Mouse (Mus musculus) heart, adult 2 months (tissue): ENCODE data around the gene Anapc2. TPM values are rescaled to one million over a fixed set of nuclear protein-coding genes. Genes with fewer than 3 reads are reported as not detected.
"Not testable (repeated sequence)": the region's sequence is repeated elsewhere in the genome, so short reads cannot be mapped to it uniquely, and the experiment has no call there.

ENCODE experiments used
- DNase-seq, 2 experiments: peaks; one replicate each; pipeline ENCODE4 v3.0.0; 2021
- H3K27ac ChIP-seq: fragments of 200-600 bp; 2 replicates; pipeline ENCODE4 v1.8.1; 2022
- H3K27me3 ChIP-seq: fragments of 200-500 bp; 2 replicates; pipeline ENCODE4 v1.6.1; 2012; ENCODE audit warnings: mild to moderate bottlenecking, low read length, inconsistent platforms, mixed read lengths; ENCODE audit not compliant: control insufficient read depth, insufficient read depth
- H3K36me3 ChIP-seq: fragments of 200-500 bp; 2 replicates; pipeline ENCODE4 v1.6.1; 2012; ENCODE audit warnings: low read length, inconsistent platforms; ENCODE audit not compliant: control insufficient read depth, insufficient read depth
- H3K4me1 ChIP-seq: fragments of 200-500 bp; 2 replicates; pipeline ENCODE4 v1.6.1; 2011; ENCODE audit warnings: low read length; ENCODE audit not compliant: control insufficient read depth, insufficient read depth
- H3K4me3 ChIP-seq: fragments of 200-600 bp; 2 replicates; pipeline ENCODE4 v1.8.1; 2022
- H3K79me2 ChIP-seq: fragments of 200-500 bp; replicated peaks from 2 replicates; pipeline ENCODE4 v1.6.1; 2012; ENCODE audit warnings: mild to moderate bottlenecking, inconsistent platforms, low read length, moderate library complexity, mixed read lengths; ENCODE audit not compliant: control insufficient read depth, insufficient read depth
- H3K9ac ChIP-seq: fragments of 200-500 bp; 2 replicates; pipeline ENCODE4 v1.6.1; 2012; ENCODE audit warnings: low read depth, mild to moderate bottlenecking, control low read depth, inconsistent platforms, low read length, mixed read lengths
- CTCF ChIP-seq: fragments of 200-600 bp; IDR thresholded peaks from 2 replicates; pipeline ENCODE4 v1.8.1; 2022; ENCODE audit warnings: antibody characterized with exemption, mild to moderate bottlenecking, moderate library complexity
- EP300 ChIP-seq: fragments of 200-500 bp; IDR thresholded peaks from 2 replicates; pipeline ENCODE4 v1.6.1; 2011; ENCODE audit warnings: low read depth, low read length, control low read depth; ENCODE audit not compliant: insufficient read depth
- POLR2A ChIP-seq: fragments of 200-500 bp; IDR thresholded peaks from 2 replicates; pipeline ENCODE4 v1.6.1; 2011; ENCODE audit warnings: mild to moderate bottlenecking, low read depth, low read length, control low read depth; ENCODE audit not compliant: insufficient read depth
- WGBS: fragments of 180-500 bp; shearing (Covaris S2); methylation state at CpG from one replicate; pipeline ENCODE4 v1.1.7; 2018; 5-methylcytosine and 5-hydroxymethylcytosine counted together
- intact Hi-C: fragments of 180-260 bp; cut with DNase I; formaldehyde crosslinking; loops from one replicate; pipeline ENCODE4 v1.15.1; 2025
- polyA plus RNA-seq: library from polyadenylated mRNA; depleted of rRNA; stranded (reverse); fragments of >200 nt; gene quantifications from 2 replicates; pipeline ENCODE4 v1.2.3, GENCODE M21; 2012
- total RNA-seq, 2 experiments: library from RNA; stranded (reverse); gene quantifications; 2 replicates each; pipeline ENCODE4 v1.2.3; 2021

The Anapc2 gene
- total and polyA plus RNA-seq, 3 experiments = 36.0 to 57.2 (median 36.3) TPM

- Histone ChIP-seq H3K9ac (peak within 1 kb of the TSS; percentile 89), H3K79me2 (no peaks in the 10 kb centered on the region), H3K27ac (peak within 1 kb of the TSS; percentile 91), H3K4me1 (peaks cover 3% of the 10 kb centered on the region), H3K36me3 (peaks cover 2% of the 10 kb centered on the region; the same call in 1 of the 2 replicates), H3K4me3 (peak within 1 kb of the TSS; percentile 98), H3K27me3 (no peaks in the 10 kb centered on the region)
- DNase-seq = peak; percentile 88 to 93
- TF ChIP-seq EP300 (peak; percentile 90), CTCF (no peak), POLR2A (peak; percentile 80)
- WGBS = under 1% methylated on average over 39 of the region's 39 CpGs
- intact Hi-C loops = loop anchor here (1.0 to 10.0 kb wide), 5 partner anchors 17 to 131 kb away; partner anchors contain the start of genes Anapc2, Man1b1 and Ssna1
Observed at GRCm38 (mm10) chr2:25255284-25255779, 16.9 kb upstream of the Anapc2 start, which contains the start of gene Tmem203. Gene Tmem203, plus strand, starts transcription at chr2:25255439.

- not testable (repeated sequence) for H3K79me2 ChIP-seq, H3K36me3 ChIP-seq, H3K4me1 ChIP-seq, DNase-seq, H3K4me3 ChIP-seq, H3K27ac ChIP-seq, H3K27me3 ChIP-seq
- intact Hi-C loops = loop anchor here (10.0 kb wide), 1 partner anchor 132 kb away; no protein-coding TSS in a partner anchor
- 52% methylated on average over 12 of the region's 12 CpGs for WGBS
- TF ChIP-seq CTCF = peak; percentile 58
- H3K9ac ChIP-seq = 0 out of 2 replicates have a peak overlapping the region, but pooled peaks have one; percentile 23
Observed at GRCm38 (mm10) chr2:25256443-25257109, 15.7 kb upstream of the Anapc2 start.

DNA sequence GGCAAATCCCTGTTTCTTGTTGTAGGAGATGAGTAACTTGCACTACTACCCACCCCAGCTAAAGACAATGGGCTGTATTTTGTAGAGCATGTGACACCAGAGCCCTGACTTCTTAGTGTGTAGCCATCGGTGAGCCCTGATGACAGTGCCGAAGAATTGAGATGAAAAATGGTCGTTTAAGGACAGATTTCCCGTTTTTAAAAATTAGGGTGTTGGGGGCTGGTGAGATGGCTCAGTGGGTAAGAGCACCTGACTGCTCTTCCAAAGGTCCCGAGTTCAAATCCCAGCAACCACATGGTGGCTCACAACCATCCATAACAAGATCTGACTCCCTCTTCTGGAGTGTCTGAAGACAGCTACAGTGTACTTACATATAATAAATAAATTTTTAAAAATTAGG is 15.0 kb upstream of the Anapc2 start:
- not testable (repeated sequence) for H3K4me3 ChIP-seq, H3K27me3 ChIP-seq, H3K79me2 ChIP-seq, DNase-seq, H3K27ac ChIP-seq, H3K9ac ChIP-seq, H3K36me3 ChIP-seq, H3K4me1 ChIP-seq
- intact Hi-C loops = loop anchor here (10.0 kb wide), 1 partner anchor 132 kb away; no protein-coding TSS in a partner anchor
- 85% methylated on average over 5 of the region's 5 CpGs for WGBS

- peaks cover 3% of the 10 kb centered on the region for H3K4me1 ChIP-seq
- H3K36me3 ChIP-seq = peaks cover 2% of the 10 kb centered on the region; the same call in 1 of the 2 replicates
- WGBS = 53% methylated on average over 2 of the region's 2 CpGs
- H3K9ac ChIP-seq = no peak overlapping the region
- no peak overlapping the region for H3K27ac ChIP-seq
- no peaks in the 10 kb centered on the region for H3K27me3 ChIP-seq
- no peak overlapping the region for H3K4me3 ChIP-seq
- no peak for DNase-seq
- TF ChIP-seq EP300 = no peak
- no peak for TF ChIP-seq POLR2A
- TF ChIP-seq CTCF = peak; percentile 73
- no peaks in the 10 kb centered on the region for H3K79me2 ChIP-seq
- intact Hi-C loops = loop anchor here (2.0 to 10.0 kb wide), 2 partner anchors 34 to 134 kb away; no protein-coding TSS in a partner anchor
Observed at GRCm38 (mm10) chr2:25258887-25259286, 13.4 kb upstream of the Anapc2 start.

DNA sequence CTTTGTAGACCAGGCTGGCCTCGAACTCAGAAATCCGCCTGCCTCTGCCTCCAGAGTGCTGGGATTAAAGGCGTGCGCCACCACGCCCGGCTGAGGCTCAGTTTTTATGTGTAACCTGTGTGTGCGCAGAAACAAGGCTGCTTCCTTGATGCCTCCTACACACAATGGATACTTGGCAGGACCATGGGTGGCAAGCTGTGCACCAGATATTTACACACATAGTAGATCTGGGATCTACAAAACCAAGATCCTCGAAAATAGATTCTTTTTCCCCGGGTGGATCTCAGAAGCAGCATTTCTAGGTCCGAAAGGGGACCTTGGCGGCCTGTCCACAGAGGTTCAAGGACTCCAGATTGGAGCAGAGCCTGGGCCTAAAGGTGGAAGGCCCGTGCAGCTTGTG is 10.4 kb upstream of the Anapc2 start:
- peak overlapping the region; percentile 82 for H3K27ac ChIP-seq
- no peak for DNase-seq
- H3K9ac ChIP-seq = peak overlapping the region; percentile 32
- H3K79me2 ChIP-seq = no peaks in the 10 kb centered on the region
- TF ChIP-seq CTCF (no peak), POLR2A (no peak), EP300 (no peak)
- no peaks in the 10 kb centered on the region for H3K27me3 ChIP-seq
- H3K4me3 ChIP-seq = peak overlapping the region; percentile 96
- peaks cover 15% of the 10 kb centered on the region for H3K4me1 ChIP-seq
- no peaks in the 10 kb centered on the region for H3K36me3 ChIP-seq
- intact Hi-C loops = no loop called here
- 44% methylated on average over 12 of the region's 12 CpGs for WGBS

- Histone ChIP-seq H3K4me1 (peaks cover 20% of the 10 kb centered on the region), H3K9ac (peak within 1 kb of the TSS; percentile 79), H3K36me3 (no peaks in the 10 kb centered on the region), H3K4me3 (peak within 1 kb of the TSS; percentile 96), H3K79me2 (no peaks in the 10 kb centered on the region), H3K27me3 (no peaks in the 10 kb centered on the region), H3K27ac (peak within 1 kb of the TSS; percentile 82)
- DNase-seq = peak; percentile 91 to 96
- WGBS = under 1% methylated on average over 39 of the region's 39 CpGs
- TF ChIP-seq CTCF (peak; percentile 19), EP300 (no peak), POLR2A (peak; percentile 57)
- intact Hi-C loops = no loop called here
Observed at GRCm38 (mm10) chr2:25262291-25262767, 9.9 kb upstream of the Anapc2 start, which contains the start of gene Tprn. Gene Tprn, plus strand, starts transcription at chr2:25262618.
